Mouse (Mus musculus) megakaryocyte, embryonic 14.5 days (primary cell): ENCODE measurements around the gene Mtif3.

Source experiments
- FLI1 ChIP-seq: IDR thresholded peaks from 2 replicates; pipeline ENCODE4 v1.6.1; 2012; ENCODE audit warnings: low read length, inconsistent platforms, mixed read lengths
- GATA1 ChIP-seq: IDR thresholded peaks from 3 replicates; pipeline ENCODE4 v1.6.1; 2012; ENCODE audit warnings: mixed read lengths, low read length, inconsistent platforms, borderline replicate concordance

DNA sequence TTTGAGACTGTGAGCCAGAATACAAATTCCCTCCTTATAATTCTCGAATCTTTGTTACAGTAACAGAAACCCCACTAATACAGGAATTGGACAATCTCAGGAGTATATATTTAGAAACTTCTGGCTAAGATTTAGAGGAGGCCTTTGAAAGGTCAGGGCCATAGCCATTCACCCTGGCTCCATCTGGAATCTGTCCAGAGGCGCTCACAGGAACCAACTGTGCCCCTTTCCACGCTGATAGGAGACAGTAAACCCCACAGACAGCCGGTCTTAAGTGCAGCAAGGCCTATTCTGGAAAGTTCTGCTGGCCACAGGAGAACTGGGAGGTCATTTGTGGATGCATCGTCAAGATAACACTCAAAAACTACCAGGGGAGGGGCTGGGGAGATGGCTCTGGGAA lies 25.5 kb upstream of the Mtif3 start:
- TF ChIP-seq FLI1 = no peak
- TF ChIP-seq GATA1 = no peak
